ENCODE assay signal across 9 mouse cellular contexts in genomic region chr6:5177967-5178891, GRCm38 (mm10). TPM values are rescaled to one million over a fixed set of nuclear protein-coding genes. Genes with fewer than 3 reads are reported as not detected.
A peak's percentile ranks its signal among the peaks of the same experiment; 100 is the strongest.
DNase-seq lines count a peak whose midpoint lies in the region; ATAC-seq and TF ChIP-seq lines count a peak whose summit lies in the region.
"Had no signal": no experiment of that assay in that cellular context is flagged by ENCODE, and none has a peak within 500 bp of the region (broad histone marks: within the 10 kb centered on the region; RNA-seq: fewer than 3 reads in every experiment).

No protein-coding gene starts in this region.

- no peaks in the 10 kb centered on the region for H3K27me3 ChIP-seq in hindbrain, embryonic 14.5 days (ENCODE audit: control insufficient read depth, insufficient read depth, low read length)

- no peak for TF ChIP-seq POLR2A in olfactory bulb, adult 2 months (IDR thresholded peaks at IDR 0.05; ENCODE audit: insufficient read depth, low read depth, low read length)

- WGBS in hindbrain, embryonic 14.5 days, result 28% methylated on average over 19 of the region's 19 CpGs
- WGBS in olfactory bulb, adult 2 months, result 27% methylated on average over 19 of the region's 19 CpGs

- intact Hi-C loops in left cerebral cortex, postnatal 25 days (cut with DNase I), result no loop called here

- peak overlapping the region; percentile 26 for H3K4me3 ChIP-seq in hindbrain, embryonic 14.5 days (replicated peaks; ENCODE audit: low read length)
- peak overlapping the region; percentile 14 for H3K4me3 ChIP-seq in olfactory bulb, adult 2 months (ENCODE audit: insufficient read depth, low read depth, low read length)

- peak; percentile 19 for DNase-seq in adrenal gland, postnatal 14 days
- DNase-seq in adrenal gland, adult 8-10 months, result no peak
- peak; percentile 24 to 30 for DNase-seq in left cerebral cortex, postnatal 25 days (ENCODE audit: low spot score in 2 of 2)
- DNase-seq in left cerebral cortex, adult 11 months (ENCODE audit: low spot score), result no peak
- DNase-seq in hindbrain, embryonic 14.5 days (ENCODE audit: low spot score), result peak; percentile 57
- no peak for DNase-seq in cerebellum, adult 11-12 months
- no peak for DNase-seq in lung, postnatal 4 days

- peak; percentile 89 for ATAC-seq in hindbrain, embryonic 14.5 days (ENCODE audit: low FRiP score)

- peak overlapping the region; percentile 56; the same call in 1 of the 2 replicates for H3K27ac ChIP-seq in hindbrain, embryonic 14.5 days
- H3K27ac ChIP-seq in olfactory bulb, adult 2 months (ENCODE audit: insufficient read depth, low read depth, low read length), result no peak overlapping the region

- peak overlapping the region; percentile 47 for H3K9ac ChIP-seq in hindbrain, embryonic 14.5 days

- peak overlapping the region; percentile 61 for H3K4me2 ChIP-seq in hindbrain, embryonic 14.5 days (replicated peaks)

- no peak for TF ChIP-seq CTCF in olfactory bulb, adult 2 months (IDR thresholded peaks at IDR 0.05; ENCODE audit: insufficient read depth, low read depth, low read length)

- no peaks in the 10 kb centered on the region for H3K9me3 ChIP-seq in hindbrain, embryonic 14.5 days (ENCODE audit: control insufficient read depth, low read length)

- no peaks in the 10 kb centered on the region for H3K36me3 ChIP-seq in hindbrain, embryonic 14.5 days (replicated peaks; ENCODE audit: control insufficient read depth, insufficient read depth)

- peaks cover 15% of the 10 kb centered on the region for H3K4me1 ChIP-seq in hindbrain, embryonic 14.5 days (replicated peaks; ENCODE audit: control insufficient read depth, insufficient read depth, low read length)
- peaks cover 4% of the 10 kb centered on the region; the same call in 1 of the 2 replicates for H3K4me1 ChIP-seq in olfactory bulb, adult 2 months (ENCODE audit: control insufficient read depth, insufficient read depth, low read length)

RNA-seq across cellular contexts. Expression of gene Pon1, which starts 15.5 kb away (rescaled TPM):
- total RNA-seq in adrenal gland, postnatal 14 days (2021), result 6.8 and 95.2 TPM in 2 replicates
- total RNA-seq in adrenal gland, adult 8-10 months (2022), result 1 to 10 TPM; 1.3 to 4.7 (median 2.8) TPM
- not detected for total RNA-seq in left cerebral cortex, postnatal 25 days (2021)
- 0.12 and 0.40 TPM in 2 replicates for polyA plus RNA-seq in hindbrain, embryonic 14.5 days (2014; fragmentation: Nextera tagmentation; extraction: Ambion mirVana)
- not detected in 2 replicates for polyA plus RNA-seq in olfactory bulb, adult 2 months (2012; ENCODE audit: insufficient read depth, insufficient read length, low replicate concordance, missing spikeins)
- total RNA-seq: hematopoietic stem cell, adult 5-6 weeks had no signal

Comparison
In these comparisons a context has a peak if more than half of its experiments do, and no peak if none do; other contexts are left out.
1. DNase-seq: peak in adrenal gland, postnatal 14 days (single experiment), left cerebral cortex, postnatal 25 days (2 of 2) and hindbrain, embryonic 14.5 days (single experiment); none in adrenal gland, adult 8-10 months (single experiment), left cerebral cortex, adult 11 months (single experiment), cerebellum, adult 11-12 months (single experiment) and lung, postnatal 4 days (0 of 2).